Mouse (Mus musculus) midbrain, embryonic 14.5 days (tissue): ENCODE results near the gene Olfr619. TPM values are rescaled to one million over a fixed set of nuclear protein-coding genes. Genes with fewer than 3 reads are reported as not detected.

Experiments used
- ATAC-seq: fragments of 200-750 bp; cut with Nextera tagmentation; 2 replicates; pipeline ENCODE4 v1.8.0; 2017; ENCODE audit warnings: moderate number of reproducible peaks, moderate library complexity; ENCODE audit not compliant: low FRiP score, low TSS enrichment
- DNase-seq: peaks from one replicate; pipeline ENCODE4 v3.0.0-alpha.2; 2015
- H3K27ac ChIP-seq: fragments of 300-500 bp; sonication (generic); replicated peaks from 2 replicates; pipeline ENCODE4 v1.5.1; 2014; ENCODE audit warnings: mild to moderate bottlenecking, low read depth, low read length, moderate library complexity
- H3K27me3 ChIP-seq: fragments of 300-500 bp; sonication (generic); 2 replicates; pipeline ENCODE4 v1.6.1; 2014; ENCODE audit warnings: low read length, control low read depth, mixed read lengths; ENCODE audit not compliant: control insufficient read depth, insufficient read depth
- H3K36me3 ChIP-seq: fragments of 300-500 bp; sonication (generic); 2 replicates; pipeline ENCODE4 v1.6.1; 2014; ENCODE audit warnings: low read length, control low read depth; ENCODE audit not compliant: control insufficient read depth, insufficient read depth
- H3K4me1 ChIP-seq: fragments of 300-500 bp; sonication (generic); 2 replicates; pipeline ENCODE4 v1.6.1; 2014; ENCODE audit warnings: mild to moderate bottlenecking, antibody characterized with exemption, low read length, control low read depth; ENCODE audit not compliant: control insufficient read depth, insufficient read depth
- H3K4me2 ChIP-seq: fragments of 300-500 bp; sonication (generic); 2 replicates; pipeline ENCODE4 v1.6.1; 2014; ENCODE audit warnings: mild to moderate bottlenecking, low read length, moderate library complexity
- H3K4me3 ChIP-seq: fragments of 300-500 bp; sonication (generic); replicated peaks from 2 replicates; pipeline ENCODE4 v1.5.1; 2014; ENCODE audit warnings: low read depth, low read length
- H3K9ac ChIP-seq: fragments of 300-500 bp; sonication (generic); replicated peaks from 2 replicates; pipeline ENCODE4 v1.6.1; 2014; ENCODE audit warnings: mild to moderate bottlenecking, low read length, moderate library complexity
- H3K9me3 ChIP-seq: fragments of 300-500 bp; sonication (generic); 2 replicates; pipeline ENCODE4 v1.6.1; 2016; ENCODE audit warnings: low read length, control low read depth, mixed read lengths; ENCODE audit not compliant: control insufficient read depth
- WGBS: fragments of 180-500 bp; shearing (Covaris S2); extraction: QIAGEN DNeasy Blood & Tissue Kit; methylation state at CpG from one replicate; pipeline ENCODE4 v1.1.7; 2014; 5-methylcytosine and 5-hydroxymethylcytosine counted together
- polyA plus RNA-seq: library from polyadenylated mRNA; unstranded; fragments of >200 nt; fragmentation: Nextera tagmentation; extraction: Ambion mirVana; gene quantifications from 2 replicates; pipeline ENCODE4 v1.2.1, GENCODE M21; 2014

Gene Olfr619
- not detected in 2 replicates for polyA plus RNA-seq

DNA sequence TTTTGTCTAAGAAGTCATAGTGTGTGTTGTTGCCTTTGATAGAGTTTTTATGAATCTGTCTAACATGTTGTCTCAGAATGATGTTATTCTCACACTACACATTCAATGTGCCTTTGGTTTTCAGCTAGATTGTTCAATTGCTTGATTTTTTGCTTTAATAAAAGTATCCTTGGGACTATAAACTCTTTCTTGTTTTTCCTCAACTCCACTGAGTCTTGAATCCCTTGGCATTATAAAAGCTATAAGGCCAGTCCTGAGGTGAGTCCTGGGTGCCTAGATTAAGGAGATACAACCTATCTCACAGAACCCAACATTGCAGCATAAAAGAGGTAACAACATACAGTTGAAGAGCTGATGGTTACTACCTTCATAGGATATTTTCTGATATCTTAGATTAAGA is at the start of gene Olfr619:
Olfr619 (plus strand) TSS at position 301 of the 400 bp plus-strand sequence.
- no peak for DNase-seq
- Histone ChIP-seq H3K27me3 (no peaks in the 10 kb centered on the region), H3K4me2 (no peak within 1 kb of the TSS), H3K36me3 (no peaks in the 10 kb centered on the region), H3K4me1 (no peaks in the 10 kb centered on the region), H3K27ac (no peak within 1 kb of the TSS), H3K9ac (no peak within 1 kb of the TSS), H3K9me3 (no peaks in the 10 kb centered on the region), H3K4me3 (no peak within 1 kb of the TSS)
- ATAC-seq = no peak

DNA sequence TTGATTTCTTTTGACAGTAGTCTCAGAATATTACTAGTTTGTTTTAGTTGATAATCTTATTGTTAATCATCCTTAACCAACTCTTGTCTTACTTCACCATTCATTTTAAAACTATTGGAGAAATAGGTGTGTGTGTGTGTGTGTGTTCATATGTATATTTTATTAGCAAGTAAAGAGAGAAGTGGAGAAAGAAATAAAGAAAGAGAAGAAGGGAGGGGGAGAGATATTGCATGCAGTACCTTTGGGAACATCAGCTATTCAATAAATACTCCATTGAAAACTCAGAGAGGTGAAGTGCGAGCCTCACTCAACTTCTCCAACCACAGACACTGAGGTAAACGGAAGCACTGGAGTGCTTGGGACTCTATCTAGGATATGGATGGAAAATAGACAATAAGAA is 44.6 kb upstream of the Olfr619 start, which contains the start of gene Olfr615:
Olfr615 (plus strand) TSS at position 301 of the 400 bp plus-strand sequence.
- no peaks in the 10 kb centered on the region for H3K27me3 ChIP-seq
- H3K4me3 ChIP-seq = no peak within 1 kb of the TSS
- 91% methylated on average over 2 of the region's 2 CpGs for WGBS
- DNase-seq (no peak), ATAC-seq (no peak)
- H3K36me3 ChIP-seq = no peaks in the 10 kb centered on the region
- H3K27ac ChIP-seq = no peak within 1 kb of the TSS
- no peak within 1 kb of the TSS for H3K9ac ChIP-seq
- H3K4me1 ChIP-seq = no peaks in the 10 kb centered on the region
- H3K9me3 ChIP-seq = no peaks in the 10 kb centered on the region
- H3K4me2 ChIP-seq = no peak within 1 kb of the TSS

DNA sequence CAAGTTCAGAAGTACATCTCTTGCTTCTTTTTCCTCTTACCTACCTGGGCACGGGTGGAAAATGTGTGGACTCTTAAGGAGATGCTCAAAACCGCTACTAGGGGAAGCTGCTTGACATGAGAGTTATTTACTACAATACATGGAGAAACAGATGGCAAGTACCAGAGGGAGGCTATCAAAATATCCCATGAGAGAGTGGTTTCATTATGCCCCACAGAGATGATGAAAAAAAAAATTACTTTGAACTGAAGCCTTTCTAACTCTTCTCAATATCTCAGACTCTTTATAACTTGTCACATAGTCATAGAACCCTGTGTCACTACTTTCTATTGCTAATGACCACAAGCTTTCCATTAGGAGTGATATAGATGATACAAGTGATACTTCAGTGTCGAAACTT is 31.3 kb upstream of the Olfr619 start, which contains the start of gene Olfr616:
Olfr616 (minus strand) TSS at position 101 of the 400 bp plus-strand sequence.
- H3K27ac ChIP-seq = no peak within 1 kb of the TSS
- H3K9me3 ChIP-seq = no peaks in the 10 kb centered on the region
- H3K4me3 ChIP-seq = no peak within 1 kb of the TSS
- no peak within 1 kb of the TSS for H3K9ac ChIP-seq
- no peak within 1 kb of the TSS for H3K4me2 ChIP-seq
- ATAC-seq (no peak), DNase-seq (no peak)
- H3K27me3 ChIP-seq = no peaks in the 10 kb centered on the region
- no peaks in the 10 kb centered on the region for H3K4me1 ChIP-seq
- no peaks in the 10 kb centered on the region for H3K36me3 ChIP-seq
- 83% methylated on average over 3 of the region's 3 CpGs for WGBS

DNA sequence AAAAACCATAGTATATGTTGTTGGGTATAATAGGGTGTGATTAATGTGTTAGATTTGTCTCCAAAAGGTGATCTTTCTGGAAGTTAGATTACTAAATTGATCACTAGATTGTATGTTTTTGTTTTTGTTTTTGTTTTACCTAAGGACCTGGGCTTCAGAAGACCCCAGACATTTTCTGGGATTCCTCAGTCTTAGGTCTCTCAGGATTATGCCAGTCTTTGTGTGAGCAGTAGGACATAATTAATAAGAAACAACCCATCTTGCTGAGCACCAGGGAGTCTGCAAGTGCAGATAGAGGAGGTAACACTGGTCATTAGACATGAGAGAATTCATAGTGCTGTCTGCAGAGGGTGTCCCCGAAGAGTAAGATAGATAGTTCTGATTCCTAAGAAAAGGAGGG is 27.6 kb upstream of the Olfr619 start, which contains the start of gene Olfr617:
Olfr617 (plus strand) TSS at position 301 of the 400 bp plus-strand sequence.
- DNase-seq (no peak), ATAC-seq (no peak)
- Histone ChIP-seq H3K36me3 (no peaks in the 10 kb centered on the region), H3K27me3 (no peaks in the 10 kb centered on the region), H3K4me2 (no peak within 1 kb of the TSS), H3K9ac (no peak within 1 kb of the TSS), H3K4me3 (no peak within 1 kb of the TSS), H3K27ac (no peak within 1 kb of the TSS), H3K4me1 (no peaks in the 10 kb centered on the region), H3K9me3 (no peaks in the 10 kb centered on the region)
- 88% methylated on average over 1 of the region's 1 CpGs for WGBS

DNA sequence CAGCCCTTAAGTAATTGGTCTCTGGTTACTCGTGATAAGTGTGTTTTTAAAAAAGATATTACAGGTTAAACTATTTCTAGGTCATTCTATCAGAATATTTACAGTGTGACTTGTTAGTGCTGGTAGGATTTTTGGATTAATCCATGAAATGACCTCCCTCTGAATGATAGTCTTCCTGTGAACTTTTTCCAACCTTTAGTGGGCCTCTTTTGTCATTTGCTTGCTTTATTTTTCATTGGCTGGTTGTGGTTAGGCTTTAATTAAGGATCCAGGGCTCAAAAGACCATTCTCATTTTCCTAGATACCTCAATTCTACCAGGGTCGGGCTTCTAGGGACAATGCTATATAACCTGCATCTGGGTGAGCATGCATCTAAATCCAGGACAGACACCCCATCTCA is 10.6 kb upstream of the Olfr619 start, which contains the start of gene Olfr618:
Olfr618 (plus strand) TSS at position 301 of the 400 bp plus-strand sequence.
- Histone ChIP-seq H3K4me3 (no peak within 1 kb of the TSS), H3K36me3 (no peaks in the 10 kb centered on the region), H3K9me3 (no peaks in the 10 kb centered on the region), H3K4me1 (no peaks in the 10 kb centered on the region), H3K4me2 (no peak within 1 kb of the TSS), H3K27me3 (no peaks in the 10 kb centered on the region), H3K27ac (no peak within 1 kb of the TSS), H3K9ac (no peak within 1 kb of the TSS)
- 57% methylated on average over 2 of the region's 2 CpGs for WGBS
- ATAC-seq = no peak
- DNase-seq = no peak

DNA sequence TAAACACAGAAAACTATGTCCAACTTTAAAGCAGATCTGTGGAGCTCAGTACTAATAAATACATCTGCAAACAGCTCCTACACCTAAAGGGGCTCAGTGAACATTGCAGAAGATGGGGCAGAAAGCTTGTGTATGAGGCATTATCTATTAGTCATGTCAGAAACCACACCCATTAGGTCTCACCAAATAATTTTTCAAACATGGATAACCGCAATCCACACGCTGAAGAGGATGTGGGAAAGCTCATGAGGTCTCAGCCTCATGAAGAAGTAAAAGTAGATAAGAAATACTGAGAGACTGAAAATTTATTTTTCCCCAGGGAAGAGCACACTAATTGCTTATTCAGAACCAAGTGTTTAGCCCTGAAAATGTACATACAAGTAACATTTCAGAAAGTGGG is 7.0 kb downstream of the Olfr619 start:
- no peak overlapping the region for H3K27ac ChIP-seq
- WGBS = 96% methylated on average over 2 of the region's 2 CpGs
- no peak overlapping the region for H3K4me3 ChIP-seq
- no peaks in the 10 kb centered on the region for H3K9me3 ChIP-seq
- H3K27me3 ChIP-seq = no peaks in the 10 kb centered on the region
- no peak for ATAC-seq
- DNase-seq = no peak
- H3K36me3 ChIP-seq = no peaks in the 10 kb centered on the region
- no peaks in the 10 kb centered on the region for H3K4me1 ChIP-seq
- no peak overlapping the region for H3K4me2 ChIP-seq
- H3K9ac ChIP-seq = no peak overlapping the region

DNA sequence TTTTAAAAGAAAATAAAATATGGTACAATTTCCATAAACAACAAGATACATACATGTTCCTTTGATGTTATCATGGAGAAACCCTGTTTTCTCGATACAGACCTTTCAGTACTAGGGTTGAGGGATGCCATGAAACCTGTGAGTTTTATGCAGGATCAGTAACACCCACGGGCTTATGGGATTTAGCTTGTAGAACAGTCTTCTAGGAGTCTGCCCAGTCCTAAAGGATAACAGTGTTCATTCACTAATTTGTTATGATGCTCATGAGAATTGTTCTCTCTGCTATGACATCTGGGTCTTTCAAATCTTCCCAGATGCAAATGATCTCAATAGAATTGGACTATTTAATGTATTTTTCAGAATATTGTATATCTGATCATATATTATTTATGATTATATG is 12.1 kb downstream of the Olfr619 start, which contains the start of gene Olfr620:
Olfr620 (minus strand) TSS at position 101 of the 400 bp plus-strand sequence.
- H3K4me3 ChIP-seq = no peak within 1 kb of the TSS
- ATAC-seq = no peak
- H3K4me1 ChIP-seq = no peaks in the 10 kb centered on the region
- H3K4me2 ChIP-seq = no peak within 1 kb of the TSS
- no peaks in the 10 kb centered on the region for H3K27me3 ChIP-seq
- 70% methylated on average over 2 of the region's 2 CpGs for WGBS
- H3K27ac ChIP-seq = no peak within 1 kb of the TSS
- no peak for DNase-seq
- H3K36me3 ChIP-seq = no peaks in the 10 kb centered on the region
- H3K9ac ChIP-seq = no peak within 1 kb of the TSS
- H3K9me3 ChIP-seq = no peaks in the 10 kb centered on the region

DNA sequence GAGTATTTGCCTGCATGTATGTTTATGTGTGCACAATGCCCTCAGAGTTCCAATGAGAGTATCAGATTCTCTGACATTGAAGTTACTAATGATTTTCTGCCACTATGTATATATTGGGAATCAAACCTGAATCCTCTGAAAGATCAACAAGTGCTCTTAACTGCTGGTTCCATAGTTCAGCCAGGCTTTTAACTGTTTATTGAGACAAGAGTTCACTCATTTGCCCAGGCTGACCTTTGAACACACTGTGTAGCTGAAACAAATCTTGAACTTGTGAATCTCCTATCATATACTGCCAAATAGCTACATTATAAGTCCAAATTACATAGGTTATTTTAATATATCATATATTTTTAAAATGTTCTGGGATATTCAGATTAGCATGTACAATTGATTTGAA is 36.4 kb downstream of the Olfr619 start:
- no peak overlapping the region for H3K9ac ChIP-seq
- H3K27ac ChIP-seq = no peak overlapping the region
- no peak overlapping the region for H3K4me3 ChIP-seq
- H3K4me1 ChIP-seq = no peaks in the 10 kb centered on the region
- H3K9me3 ChIP-seq = no peaks in the 10 kb centered on the region
- H3K4me2 ChIP-seq = no peak overlapping the region
- no peak for ATAC-seq
- H3K36me3 ChIP-seq = no peaks in the 10 kb centered on the region
- no peak for DNase-seq
- H3K27me3 ChIP-seq = no peaks in the 10 kb centered on the region

DNA sequence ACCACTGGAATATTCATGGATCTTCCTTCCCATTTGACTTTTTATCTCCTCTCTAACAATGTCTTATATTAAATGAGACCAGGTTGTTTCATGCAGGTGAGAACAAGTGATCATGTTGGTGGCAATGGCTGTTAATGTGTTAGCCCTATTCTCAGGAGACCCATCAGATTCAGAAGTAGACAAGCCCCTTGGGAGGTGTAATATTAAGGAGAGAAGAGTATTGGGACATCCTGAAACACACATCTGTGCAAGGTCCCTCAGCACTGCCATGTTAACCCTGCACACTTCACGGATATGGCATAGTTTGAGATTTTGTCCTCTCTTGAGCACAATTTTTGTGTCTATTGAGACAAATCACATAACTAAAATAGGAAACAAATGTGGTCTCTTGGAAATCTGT is 42.2 kb downstream of the Olfr619 start, which contains the start of gene Olfr622:
Olfr622 (minus strand) TSS at position 101 of the 400 bp plus-strand sequence.
- WGBS = 80% methylated on average over 1 of the region's 1 CpGs
- Histone ChIP-seq H3K4me2 (no peak within 1 kb of the TSS), H3K9me3 (no peaks in the 10 kb centered on the region), H3K27ac (no peak within 1 kb of the TSS), H3K27me3 (no peaks in the 10 kb centered on the region), H3K4me3 (no peak within 1 kb of the TSS), H3K9ac (no peak within 1 kb of the TSS), H3K36me3 (no peaks in the 10 kb centered on the region), H3K4me1 (no peaks in the 10 kb centered on the region)
- ATAC-seq (no peak), DNase-seq (no peak)
